Mouse (Mus musculus) cerebral cortex, adult 2 months (tissue): ENCODE data around the gene Hsd17b7.

Experiments
- WGBS: fragments of 180-500 bp; shearing (Covaris S2); methylation state at CpG from one replicate; pipeline ENCODE4 v1.1.7; 2018; 5-methylcytosine and 5-hydroxymethylcytosine counted together

The Hsd17b7 gene

GRCm38 (mm10) chr1:169939345-169939744 is 29.7 kb downstream of the Hsd17b7 start:
- WGBS = 8% methylated on average over 2 of the region's 2 CpGs

GRCm38 (mm10) chr1:169934005-169934725 is 34.9 kb downstream of the Hsd17b7 start:
- 9% methylated on average over 16 of the region's 16 CpGs for WGBS

GRCm38 (mm10) chr1:169932122-169932746 is 36.8 kb downstream of the Hsd17b7 start:
- 58% methylated on average over 7 of the region's 7 CpGs for WGBS

DNA sequence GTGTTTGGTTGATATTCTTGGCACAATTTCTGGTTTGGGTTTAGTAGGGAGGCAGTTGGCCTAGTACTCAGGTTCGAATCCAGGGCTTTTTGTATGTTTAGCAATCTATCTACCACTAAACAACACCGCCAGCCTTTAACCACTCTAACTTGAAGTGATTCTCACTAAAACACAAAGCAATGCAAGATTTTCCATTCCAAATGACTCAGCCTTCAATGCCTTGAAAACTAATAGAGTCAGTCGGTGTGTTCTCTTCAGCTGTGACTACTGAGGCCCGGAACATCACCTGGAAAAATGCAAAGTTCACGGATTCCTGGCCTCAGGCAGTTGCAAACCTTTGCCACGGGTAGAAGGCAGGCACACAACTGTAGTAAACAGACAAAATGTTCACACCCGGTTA is 37.3 kb downstream of the Hsd17b7 start:
- WGBS = 68% methylated on average over 7 of the region's 7 CpGs

GRCm38 (mm10) chr1:169928454-169928971 is 40.5 kb downstream of the Hsd17b7 start, which contains the start of gene Ccdc190:
Gene Ccdc190 (plus strand): TSS chr1:169928648.
- 27% methylated on average over 12 of the region's 12 CpGs for WGBS

DNA sequence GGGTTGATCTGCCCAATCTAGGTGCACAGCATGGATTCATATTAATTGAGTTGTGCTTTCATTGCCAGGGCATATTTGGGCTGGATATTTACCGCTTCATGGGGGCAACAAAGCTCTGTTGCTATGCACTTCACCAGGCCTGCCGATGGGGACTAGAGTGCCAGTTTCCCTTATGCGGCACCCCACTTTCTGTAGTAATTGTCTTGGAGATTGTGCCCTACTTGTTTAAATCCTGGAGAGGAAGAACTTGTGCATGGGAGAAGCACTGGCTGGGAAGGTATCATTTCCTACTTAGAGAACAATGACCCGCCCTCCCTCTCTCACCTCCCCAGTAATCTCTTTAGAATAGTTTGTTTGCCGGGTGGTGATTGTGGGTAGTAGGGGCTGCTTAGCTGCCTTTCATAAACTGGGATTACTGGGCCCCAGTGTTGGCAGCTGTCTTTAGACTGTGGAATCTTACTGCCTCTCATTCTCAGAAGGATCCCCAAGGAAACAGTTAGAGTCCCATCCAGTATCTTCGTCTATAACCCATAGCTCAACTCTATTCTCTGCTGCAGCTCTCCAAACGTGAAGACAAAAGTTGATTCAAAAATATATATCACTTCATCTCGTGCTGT is 41.2 kb downstream of the Hsd17b7 start:
- 60% methylated on average over 8 of the region's 8 CpGs for WGBS

DNA sequence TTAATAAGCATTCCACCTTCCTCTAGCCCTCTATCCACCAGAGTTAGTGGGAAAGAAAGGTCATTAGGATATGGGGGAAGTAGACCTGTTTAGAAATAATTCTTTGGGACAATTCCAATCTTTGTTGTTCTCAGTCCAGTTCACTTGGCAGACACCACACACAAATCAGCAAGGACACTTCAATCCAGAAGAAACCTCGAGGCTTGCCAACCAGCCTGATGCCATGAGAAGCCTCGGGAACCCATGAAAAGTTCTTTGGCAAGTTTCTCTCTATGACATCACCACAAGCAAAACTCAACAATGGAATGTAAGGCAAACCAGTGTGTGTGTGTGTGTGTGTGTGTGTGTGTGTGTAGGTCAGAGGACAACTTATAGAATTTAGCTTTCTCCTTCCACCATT is 44.5 kb downstream of the Hsd17b7 start:
- 47% methylated on average over 2 of the region's 2 CpGs for WGBS

GRCm38 (mm10) chr1:169921710-169922211 is 47.3 kb downstream of the Hsd17b7 start:
- 38% methylated on average over 8 of the region's 8 CpGs for WGBS

- 4% methylated on average over 11 of the region's 11 CpGs for WGBS
These were observed 49.8 kb downstream of the Hsd17b7 start for GRCm38 (mm10) chr1:169919211-169919610.

- 21% methylated on average over 4 of the region's 4 CpGs for WGBS
These were observed 51.0 kb downstream of the Hsd17b7 start for GRCm38 (mm10) chr1:169917998-169918397.

DNA sequence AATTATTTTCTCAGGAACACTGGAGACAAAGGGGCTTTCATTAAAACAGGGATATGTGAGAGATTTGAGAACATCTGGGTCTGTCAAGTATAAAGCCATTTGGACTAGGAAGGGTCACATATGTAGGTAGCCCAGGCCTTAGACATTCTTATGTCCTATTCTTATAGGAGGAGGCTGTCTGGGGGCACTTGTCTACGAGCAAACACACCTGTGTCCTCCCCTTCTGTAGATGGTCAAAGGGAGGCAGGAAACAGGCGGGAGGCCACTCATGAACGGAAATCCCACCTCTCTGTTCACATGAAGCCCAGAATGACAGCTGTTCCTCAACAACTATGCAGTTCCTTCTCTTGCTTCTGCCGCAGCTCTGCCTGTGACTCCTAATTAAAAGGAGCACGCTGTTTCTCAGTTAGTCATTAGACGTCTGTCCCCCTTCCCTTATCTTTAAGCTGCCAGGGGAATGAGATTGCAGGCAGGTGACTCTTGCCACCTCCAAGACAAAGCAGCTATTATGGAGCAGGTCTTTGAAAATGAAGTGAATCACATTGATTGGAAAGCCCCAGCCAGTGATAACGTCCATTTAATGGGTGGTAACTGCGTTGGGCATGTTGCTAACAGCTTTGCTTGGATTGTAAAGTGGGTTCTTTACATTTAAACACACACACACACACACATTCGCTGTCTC is 51.8 kb downstream of the Hsd17b7 start:
- WGBS = 58% methylated on average over 9 of the region's 9 CpGs

DNA sequence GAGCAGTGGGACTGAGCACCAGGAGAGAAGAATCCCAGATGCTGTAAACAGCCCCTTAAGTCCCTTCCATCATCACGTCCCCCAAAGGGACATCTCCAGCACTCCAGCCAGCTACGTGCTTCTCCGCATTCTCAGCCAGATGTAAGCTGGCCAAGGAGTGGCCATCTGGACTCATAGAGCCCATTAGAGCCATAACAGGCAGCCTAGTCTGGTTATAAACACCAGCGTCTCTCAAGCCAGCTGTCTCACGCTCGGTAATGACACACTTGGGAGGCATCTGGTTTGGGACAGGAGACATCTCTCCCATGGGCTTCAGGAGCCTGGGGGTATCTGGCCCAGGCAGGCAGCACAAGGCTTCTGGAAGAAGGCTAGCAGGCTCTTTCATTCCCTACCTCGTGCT is 52.4 kb downstream of the Hsd17b7 start:
- 57% methylated on average over 7 of the region's 7 CpGs for WGBS

- WGBS = 82% methylated on average over 6 of the region's 6 CpGs
These were observed 57.5 kb downstream of the Hsd17b7 start for GRCm38 (mm10) chr1:169911526-169911925.

GRCm38 (mm10) chr1:169910751-169911150 is 58.3 kb downstream of the Hsd17b7 start:
- 64% methylated on average over 7 of the region's 7 CpGs for WGBS

DNA sequence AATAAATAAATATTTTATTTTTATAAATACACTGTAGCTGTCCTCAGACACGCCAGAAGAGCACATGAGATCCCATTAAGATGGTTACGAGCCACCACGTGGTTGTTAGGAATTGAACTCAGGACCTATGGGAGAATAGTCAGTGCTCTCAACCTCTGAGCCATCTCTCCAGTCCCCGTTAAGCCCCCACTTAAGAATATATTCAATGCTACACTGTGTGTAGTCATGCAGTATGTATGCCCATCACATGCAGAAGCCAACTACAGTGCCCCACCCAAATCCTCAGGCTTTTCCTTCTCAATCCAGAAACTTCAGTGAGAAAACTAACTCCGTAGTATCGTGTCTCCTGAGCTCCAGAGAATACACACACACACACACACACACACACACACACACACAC is 59.4 kb downstream of the Hsd17b7 start:
- WGBS = 85% methylated on average over 6 of the region's 6 CpGs

GRCm38 (mm10) chr1:169909163-169909562 is 59.9 kb downstream of the Hsd17b7 start:
- WGBS = 58% methylated on average over 5 of the region's 5 CpGs

- 60% methylated on average over 3 of the region's 3 CpGs for WGBS
These were observed 68.2 kb downstream of the Hsd17b7 start for GRCm38 (mm10) chr1:169900771-169901336.
